Mouse (Mus musculus) layer of hippocampus, adult 8-10 months (tissue): ENCODE results near the gene Sf1. TPM values are rescaled to one million over a fixed set of nuclear protein-coding genes. Genes with fewer than 3 reads are reported as not detected.

ENCODE experiments used
- DNase-seq, 2 experiments: peaks; one replicate each; pipeline ENCODE4 v3.0.0; 2022; ENCODE audit warnings: low spot score in 2 of 2
- microRNA-seq, 2 experiments: library from miRNA; unstranded; fragments of <30 nt; microRNA quantifications; one replicate each; pipeline ENCODE4 v1.2.0; 2022
- total RNA-seq, 4 experiments: library from RNA; stranded (reverse); gene quantifications; 2 replicates each; pipeline ENCODE4 v1.2.4; 2022

Sf1 gene
- total RNA-seq, 4 experiments from 2014 or later: 209 to 234 (median 222) TPM

DNA sequence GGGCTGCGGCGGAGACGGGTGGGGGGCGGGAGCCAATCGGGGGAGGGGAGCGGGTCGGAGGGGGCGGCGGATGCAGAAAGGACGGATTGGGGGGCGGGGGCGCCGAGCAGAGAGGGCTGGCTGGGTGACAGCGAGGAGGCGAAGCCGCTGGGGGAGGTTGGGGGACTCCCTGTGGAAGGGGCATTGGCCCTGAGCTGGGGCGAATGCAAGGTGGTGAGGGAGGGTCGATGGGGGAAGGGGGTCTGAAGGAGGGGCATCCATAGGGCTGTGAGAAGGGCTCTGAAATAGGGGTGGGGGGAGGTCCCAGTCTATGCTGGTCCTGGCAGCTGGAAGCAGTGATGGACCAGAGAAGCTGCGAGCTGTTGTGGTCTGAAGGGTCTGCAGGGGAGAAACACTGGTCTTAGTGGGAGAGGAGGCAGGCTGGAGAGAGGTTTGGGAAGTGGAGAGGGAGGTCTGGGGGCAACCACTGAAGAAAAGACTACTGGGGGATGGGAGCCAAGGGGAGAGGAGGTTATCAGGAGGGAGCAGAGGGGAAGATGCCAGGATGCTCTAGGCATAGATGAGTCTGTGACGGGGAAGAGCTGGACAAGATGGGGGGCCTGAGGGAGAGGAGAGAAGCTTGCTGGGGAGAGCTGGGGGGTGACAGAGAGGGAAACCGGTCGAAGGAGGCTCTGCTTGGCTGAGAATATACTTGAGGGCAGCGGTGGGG is 55.6 kb downstream of the Sf1 start:
- no peak for DNase-seq

DNA sequence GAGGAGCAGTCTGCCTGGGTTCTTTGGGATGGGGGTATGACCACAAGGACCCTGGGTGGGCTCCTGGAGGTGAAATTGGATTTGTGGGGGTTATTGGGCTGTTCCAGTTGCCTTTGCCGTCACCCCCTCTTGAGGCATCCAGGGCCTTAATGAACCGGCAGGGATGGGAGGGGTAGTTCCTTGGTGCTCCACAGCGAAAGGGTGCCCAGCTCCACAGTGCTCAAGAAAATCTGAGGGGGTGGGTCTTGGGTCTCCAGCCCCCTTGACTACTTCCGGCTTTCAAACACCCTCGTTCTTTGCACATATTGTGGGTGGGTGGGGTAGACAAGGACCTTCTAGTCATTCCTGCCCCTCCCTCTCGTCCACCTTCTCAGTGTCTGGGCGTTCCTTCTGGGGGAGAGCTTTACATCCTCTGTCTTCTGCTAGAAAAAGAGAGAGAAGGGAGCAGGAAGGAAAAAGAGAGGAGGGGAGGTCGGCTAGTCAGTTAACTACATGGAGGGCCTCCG is 56.4 kb downstream of the Sf1 start:
- no peak for DNase-seq

DNA sequence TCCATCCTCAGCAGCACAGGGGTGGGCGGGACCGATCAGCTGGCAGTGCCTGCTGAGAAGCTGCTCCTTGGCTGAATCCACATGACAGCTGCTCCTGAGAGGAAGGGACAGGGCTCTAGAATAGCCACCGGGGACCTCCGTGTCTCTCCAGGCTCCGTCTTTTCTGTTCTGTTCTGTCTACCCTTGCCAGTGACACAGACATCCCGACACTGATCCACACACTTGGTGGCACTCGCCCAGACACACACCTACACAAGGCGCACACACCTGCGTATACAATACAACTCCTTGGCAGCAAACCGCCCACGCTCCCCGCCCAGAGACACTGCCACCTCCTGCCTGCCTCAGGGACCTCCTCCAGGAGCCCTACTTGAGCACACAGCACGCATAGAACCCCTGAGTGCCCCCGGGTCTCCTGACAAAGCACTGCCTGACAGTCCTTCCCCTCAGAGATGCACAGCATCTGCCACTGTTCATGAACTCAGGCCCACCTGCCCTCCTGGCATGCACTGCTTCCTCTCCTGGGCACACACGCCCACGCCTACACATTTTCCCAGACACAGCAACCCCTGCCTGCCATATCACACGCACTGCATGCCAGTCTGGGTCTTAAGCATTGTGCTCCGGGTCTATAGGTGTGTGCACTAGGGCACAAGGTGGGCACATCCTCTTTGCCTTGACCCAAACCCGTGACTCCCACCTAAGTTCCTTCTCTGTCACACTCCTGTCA is 57.2 kb downstream of the Sf1 start:
- DNase-seq: no peak

DNA sequence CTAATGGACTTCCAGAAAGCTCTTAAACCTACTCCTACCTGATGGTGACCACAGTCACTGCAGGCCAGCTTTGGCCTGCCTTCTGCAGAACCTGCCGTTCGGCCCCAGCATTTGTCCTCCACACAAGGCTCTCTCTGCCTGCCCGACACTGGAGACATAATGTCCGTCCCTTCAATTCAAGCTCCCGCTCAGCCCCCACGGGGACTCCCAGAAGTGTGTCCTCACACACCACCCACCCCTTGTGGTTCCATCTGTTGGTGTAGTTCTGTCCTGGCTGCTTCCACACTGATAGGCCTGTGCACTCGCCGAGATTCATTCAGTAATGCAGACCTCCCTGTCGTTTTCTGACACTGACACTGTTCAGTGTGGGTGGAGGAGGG is 57.7 kb downstream of the Sf1 start:
- no peak for DNase-seq

DNA sequence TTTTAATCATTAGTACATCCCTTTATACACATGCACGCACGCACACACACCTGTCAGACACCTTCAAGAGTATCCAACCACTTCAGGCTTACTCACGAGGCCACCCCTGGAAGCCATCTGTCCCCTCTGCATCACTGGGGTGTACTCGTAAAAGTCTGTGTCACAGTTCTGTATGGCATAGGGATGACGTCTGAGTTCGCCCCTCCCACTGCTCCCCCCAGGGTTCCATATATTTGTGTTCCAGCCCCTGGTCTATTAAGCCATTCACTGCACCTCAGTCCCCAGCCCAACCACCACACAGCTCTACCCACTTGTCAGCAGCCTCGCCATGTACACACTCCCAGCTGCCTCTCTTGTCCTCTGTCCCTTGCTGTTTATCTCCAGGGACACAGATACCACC is 58.5 kb downstream of the Sf1 start:
- DNase-seq: no peak

DNA sequence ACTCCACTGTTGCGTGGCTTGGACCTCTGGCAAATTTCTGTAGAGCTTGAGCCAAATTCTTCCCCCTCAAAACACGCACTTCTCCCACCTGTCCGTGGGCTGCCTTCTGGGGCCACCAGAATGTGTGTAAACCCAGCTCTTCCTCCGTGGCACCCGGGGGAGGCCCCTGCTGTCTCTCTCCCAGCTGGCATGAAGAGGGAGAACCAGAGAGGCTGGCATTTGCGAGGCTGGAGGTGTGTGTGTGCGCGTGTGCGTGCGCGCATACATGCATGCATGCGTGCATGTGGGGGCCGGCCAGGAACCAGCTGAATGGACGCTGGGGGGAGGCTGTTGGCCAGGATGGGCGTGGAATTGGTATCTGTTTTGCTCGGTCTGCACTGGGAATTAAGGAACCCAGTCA is 59.8 kb downstream of the Sf1 start:
- DNase-seq: peak; percentile 64 to 71

DNA sequence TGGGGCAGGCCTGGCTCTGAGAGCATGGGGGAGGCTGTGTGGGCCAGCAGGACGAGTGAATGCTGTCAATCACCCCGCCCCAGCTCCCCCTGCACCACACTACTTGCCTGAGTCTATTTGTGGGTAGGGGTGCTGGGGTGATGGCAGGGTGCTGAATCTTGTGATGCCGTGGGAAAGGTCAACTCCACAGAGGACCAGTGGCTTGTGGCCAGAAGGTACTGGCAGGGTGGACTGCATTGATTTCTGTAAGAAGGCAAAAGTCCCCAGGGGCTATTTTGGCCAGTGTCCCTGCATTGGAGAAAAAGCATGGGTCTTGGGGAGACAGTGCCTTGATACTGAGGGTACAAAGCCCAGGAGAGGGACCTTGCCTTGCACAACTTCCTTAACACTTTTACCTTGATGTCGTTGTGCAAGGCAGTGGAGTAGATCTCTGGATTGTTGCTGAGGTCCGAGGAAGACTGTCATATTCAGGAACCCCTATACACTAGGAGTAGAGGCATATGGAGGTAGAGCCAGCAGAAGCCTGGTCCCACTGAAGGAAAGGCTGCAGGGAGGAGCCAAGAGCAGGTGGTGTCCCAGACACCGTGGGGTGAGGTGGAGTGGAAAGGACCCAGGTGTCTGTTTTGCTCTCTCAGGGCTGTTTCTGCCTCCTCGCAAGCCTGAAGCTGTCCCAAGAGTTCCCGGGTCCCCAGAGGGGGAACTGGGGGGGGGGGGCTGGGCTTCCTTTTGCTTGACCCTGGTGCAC is 60.8 kb downstream of the Sf1 start:
- DNase-seq: no peak

DNA sequence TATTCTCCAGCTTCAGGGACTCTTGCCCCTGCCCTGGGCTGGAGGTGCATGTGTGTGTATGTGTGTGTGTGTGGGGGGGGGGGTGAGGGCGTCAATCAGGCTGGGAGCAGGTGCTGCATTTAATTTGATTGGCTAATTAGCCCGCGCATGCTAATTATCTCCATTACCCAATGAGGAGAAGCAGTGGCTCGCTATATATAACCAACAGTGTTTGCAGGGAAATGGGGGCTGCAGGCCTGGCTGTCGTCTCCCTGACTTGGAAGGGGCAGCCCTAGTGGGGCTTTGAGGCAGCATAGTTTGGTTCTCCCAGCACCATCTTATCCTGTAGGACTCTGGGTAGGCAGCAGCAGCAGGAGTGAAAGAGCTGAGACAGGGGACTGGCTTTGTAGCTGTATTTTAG is 62.1 kb downstream of the Sf1 start:
- no peak for DNase-seq

DNA sequence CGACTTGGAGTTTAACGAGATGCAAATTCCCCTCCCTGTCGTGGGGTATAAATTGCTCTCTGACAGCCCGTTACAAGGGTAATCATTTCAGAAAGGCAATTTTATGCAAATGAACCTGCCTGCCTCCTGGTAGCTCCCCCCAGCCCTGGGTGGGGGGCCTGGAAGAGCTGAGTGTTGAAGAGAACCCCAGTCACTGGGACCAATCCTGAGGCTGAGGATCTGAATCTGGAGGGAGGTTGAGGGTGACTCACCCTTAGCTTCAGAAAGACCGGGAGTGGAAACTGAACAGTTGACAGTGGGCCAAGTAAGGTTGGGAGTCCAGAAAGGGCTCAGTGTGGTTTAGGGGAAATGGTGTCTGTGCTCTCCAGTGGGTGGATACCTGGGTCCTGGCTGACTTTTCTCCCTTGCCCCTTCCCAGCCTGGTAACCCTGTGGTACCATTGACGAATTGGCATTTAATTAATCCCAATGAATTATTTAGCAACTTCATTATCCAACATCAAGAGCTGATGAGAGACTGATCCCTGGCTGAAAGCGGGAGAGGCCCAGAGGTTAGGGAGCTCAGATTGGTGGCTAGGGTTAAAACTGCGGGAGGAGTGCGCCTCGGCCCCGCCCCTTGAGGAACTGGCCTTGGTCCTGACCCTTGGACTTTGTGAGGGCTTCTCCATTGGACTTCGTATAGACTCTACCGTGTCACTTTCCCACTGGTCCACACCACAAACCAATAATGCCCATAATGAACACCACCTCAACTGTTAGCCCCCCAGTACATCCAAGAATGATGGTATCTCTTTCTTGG is 63.4 kb downstream of the Sf1 start:
- DNase-seq: no peak

Small RNAs within 50 kb of the gene (microRNA-seq; reads per million reads assigned to microRNA genes)
- 2.3 to 8.3 reads per million in 2 experiments for gene Mir6989

Other genes with a start within 250 kb of the Sf1 start
- 10 to 100 TPM; 11.0 to 13.4 (median 12.9) TPM for gene Sac3d1, start 245.0 kb upstream of the Sf1 start, total RNA-seq
- gene Snx15, start 235.4 kb upstream of the Sf1 start, total RNA-seq: 10 to 100 TPM; 38.7 to 43.0 (median 41.8) TPM
- 1 to 10 TPM in 1 of 4 experiments, under 1 TPM in 2, not detected in 1; 0.83 to 1.3 (median 0.96) TPM for gene Batf2, start 222.7 kb upstream of the Sf1 start, total RNA-seq
- gene Arl2, start 222.1 kb upstream of the Sf1 start, total RNA-seq: 10 to 100 TPM; 79.8 to 93.3 (median 85.0) TPM
- not detected for gene Majin, start 179.3 kb upstream of the Sf1 start, total RNA-seq
- not detected for gene Gpha2, start 137.3 kb upstream of the Sf1 start, total RNA-seq
- 100 to 1,000 TPM; 126 to 136 (median 128) TPM for gene Ppp2r5b, start 127.8 kb upstream of the Sf1 start, total RNA-seq
- 10 to 100 TPM; 34.1 to 41.8 (median 37.1) TPM for gene Atg2a, start 122.0 kb upstream of the Sf1 start, total RNA-seq
- gene Ehd1, start 87.0 kb upstream of the Sf1 start, total RNA-seq: 10 to 100 TPM; 59.1 to 76.4 (median 70.3) TPM
- gene Cdc42bpg, start 57.2 kb upstream of the Sf1 start, total RNA-seq: 1 to 10 TPM; 5.9 to 9.5 (median 6.5) TPM
- 10 to 100 TPM; 60.0 to 74.4 (median 63.5) TPM for gene Men1, start 28.7 kb upstream of the Sf1 start, total RNA-seq
- gene Map4k2, start 22.6 kb upstream of the Sf1 start, total RNA-seq: 100 to 1,000 TPM in 2 of 4 experiments, 10 to 100 TPM in 2; 85.0 to 114 (median 103) TPM
- gene Pygm, start 20.7 kb downstream of the Sf1 start, total RNA-seq: 10 to 100 TPM; 14.2 to 19.7 (median 19.0) TPM
- gene Rasgrp2, start 35.6 kb downstream of the Sf1 start, total RNA-seq: 10 to 100 TPM; 35.0 to 44.1 (median 40.9) TPM
- 100 to 1,000 TPM; 348 to 441 (median 390) TPM for gene Nrxn2, start 55.0 kb downstream of the Sf1 start, total RNA-seq
- gene Slc22a12, start 179.3 kb downstream of the Sf1 start, total RNA-seq: 1 to 10 TPM in 2 of 4 experiments, under 1 TPM in 2; 0.50 to 1.3 (median 0.96) TPM